Mouse (Mus musculus) adrenal gland, postnatal 4 days (tissue): ENCODE measurements around the gene Prkch. TPM values are rescaled to one million over a fixed set of nuclear protein-coding genes. Genes with fewer than 3 reads are reported as not detected.

Experiments used
- DNase-seq, 2 experiments: peaks; one replicate each; pipeline ENCODE4 v3.0.0; 2021 to 2022; ENCODE audit warnings: low spot score in 2 of 2, mixed read lengths in 2 of 2
- total RNA-seq, 2 experiments: library from RNA; stranded (reverse); gene quantifications; 2 replicates each; pipeline ENCODE4 v1.2.3; 2021

Gene Prkch
- total RNA-seq, 2 experiments from 2014 or later, result 19.3 to 21.3 TPM

- no peak for DNase-seq
Measured at GRCm38 (mm10) chr12:73609676-73610545, 25.3 kb downstream of the Prkch start.

- DNase-seq, result no peak
Measured at GRCm38 (mm10) chr12:73610831-73611370, 26.3 kb downstream of the Prkch start.

- no peak for DNase-seq
Measured at GRCm38 (mm10) chr12:73611741-73612140, 27.1 kb downstream of the Prkch start.

- DNase-seq, result no peak
Measured at GRCm38 (mm10) chr12:73613183-73613582, 28.6 kb downstream of the Prkch start.

- no peak for DNase-seq
Measured at GRCm38 (mm10) chr12:73617652-73618051, 33.1 kb downstream of the Prkch start.

- no peak for DNase-seq
Measured at GRCm38 (mm10) chr12:73625277-73626032, 40.9 kb downstream of the Prkch start.

- DNase-seq, result no peak
Measured at GRCm38 (mm10) chr12:73627902-73628301, 43.3 kb downstream of the Prkch start.

GRCm38 (mm10) chr12:73630596-73630995 lies 46.0 kb downstream of the Prkch start:
- no peak for DNase-seq

GRCm38 (mm10) chr12:73631148-73631547 lies 46.6 kb downstream of the Prkch start:
- DNase-seq, result no peak

- DNase-seq, result no peak
Measured at GRCm38 (mm10) chr12:73632671-73633244, 48.2 kb downstream of the Prkch start.

GRCm38 (mm10) chr12:73633707-73634106 lies 49.1 kb downstream of the Prkch start:
- no peak for DNase-seq

- DNase-seq, result no peak
Measured at GRCm38 (mm10) chr12:73639571-73639970, 55.0 kb downstream of the Prkch start.

- no peak for DNase-seq
Measured at GRCm38 (mm10) chr12:73641183-73641582, 56.6 kb downstream of the Prkch start.

- no peak for DNase-seq
Measured at GRCm38 (mm10) chr12:73645216-73645615, 60.6 kb downstream of the Prkch start.

- DNase-seq, result no peak
Measured at GRCm38 (mm10) chr12:73647686-73648085, 63.1 kb downstream of the Prkch start.

GRCm38 (mm10) chr12:73656568-73657204 lies 72.1 kb downstream of the Prkch start:
- DNase-seq, result no peak

GRCm38 (mm10) chr12:73663421-73663820 lies 78.8 kb downstream of the Prkch start:
- DNase-seq, result no peak

GRCm38 (mm10) chr12:73666701-73667100 lies 82.1 kb downstream of the Prkch start:
- DNase-seq, result no peak

- no peak for DNase-seq
Measured at GRCm38 (mm10) chr12:73667607-73668006, 83.0 kb downstream of the Prkch start.

GRCm38 (mm10) chr12:73670739-73671138 lies 86.1 kb downstream of the Prkch start:
- DNase-seq, result no peak

GRCm38 (mm10) chr12:73671540-73671939 lies 86.9 kb downstream of the Prkch start:
- DNase-seq, result no peak
